Mouse (Mus musculus) urinary bladder, adult 2 months (tissue): Measurements from ENCODE around the gene Pcna. TPM values are rescaled to one million over a fixed set of nuclear protein-coding genes. Genes with fewer than 3 reads are reported as not detected.
"Not testable (repeated sequence)": the region's sequence is repeated elsewhere in the genome, so short reads cannot be mapped to it uniquely, and the experiment has no call there.

Experiments
- DNase-seq: peaks from one replicate; pipeline ENCODE4 v3.0.0; 2022; ENCODE audit warnings: low spot score
- polyA plus RNA-seq: library from polyadenylated mRNA; depleted of rRNA; stranded (reverse); fragments of >200 nt; gene quantifications from 2 replicates; pipeline ENCODE4 v1.2.3, GENCODE M21; 2012; rRNA removed

Pcna gene
- polyA plus RNA-seq, result 73.2 and 96.5 TPM in 2 replicates

DNA sequence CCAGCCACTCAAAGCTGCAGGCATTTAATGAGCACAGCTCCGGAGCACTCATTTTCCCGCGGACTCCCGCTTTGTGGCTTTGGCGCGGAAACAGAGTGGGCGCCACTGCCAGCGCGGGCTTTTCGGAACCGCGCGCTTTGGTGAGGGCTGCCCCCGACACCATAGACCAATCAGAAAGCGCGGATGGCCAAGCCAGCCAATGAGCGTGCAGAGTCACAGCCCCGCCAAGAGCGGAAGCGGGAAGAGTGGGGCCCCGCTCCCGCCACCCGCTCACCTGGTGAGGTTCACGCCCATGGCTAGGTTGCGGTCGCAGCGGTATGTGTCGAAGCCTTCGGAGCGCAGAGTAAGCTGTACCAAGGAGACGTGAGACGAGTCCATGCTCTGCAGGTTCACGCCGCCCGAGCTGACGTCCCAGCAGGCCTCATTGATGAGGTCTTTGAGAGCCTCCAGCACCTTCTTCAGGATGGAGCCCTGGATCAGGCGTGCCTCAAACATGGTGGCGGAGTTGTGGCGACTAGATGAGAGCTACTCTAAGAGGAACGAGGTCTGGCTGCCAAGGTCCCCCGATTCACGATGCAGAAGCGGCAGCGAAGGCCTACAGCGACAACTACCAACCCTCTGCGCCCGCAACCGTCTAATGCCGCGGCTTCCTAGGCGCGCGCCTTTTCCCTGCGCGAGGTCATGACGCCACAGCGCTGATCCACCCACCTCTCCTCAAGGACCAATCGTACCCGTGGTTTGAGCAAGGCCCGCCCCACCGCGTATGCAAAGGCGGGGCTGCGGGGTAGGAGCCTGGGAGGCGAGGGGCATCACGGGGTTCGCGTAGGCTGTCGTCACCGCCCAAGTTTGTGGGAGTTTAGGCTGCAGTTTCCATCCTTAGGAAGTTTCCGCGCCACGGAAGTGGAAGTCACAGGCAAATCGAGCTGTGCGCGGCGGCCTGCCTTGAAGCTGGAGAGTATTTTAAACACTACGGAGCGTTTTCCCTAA, at the start of gene Pcna:
Gene Pcna, minus strand, starts transcription at position 773 of the 987 bp plus-strand sequence.
- peak; percentile 85 for DNase-seq

GRCm38 (mm10) chr2:132301436-132301835, 48.3 kb upstream of the Pcna start:
- DNase-seq, result no peak

DNA sequence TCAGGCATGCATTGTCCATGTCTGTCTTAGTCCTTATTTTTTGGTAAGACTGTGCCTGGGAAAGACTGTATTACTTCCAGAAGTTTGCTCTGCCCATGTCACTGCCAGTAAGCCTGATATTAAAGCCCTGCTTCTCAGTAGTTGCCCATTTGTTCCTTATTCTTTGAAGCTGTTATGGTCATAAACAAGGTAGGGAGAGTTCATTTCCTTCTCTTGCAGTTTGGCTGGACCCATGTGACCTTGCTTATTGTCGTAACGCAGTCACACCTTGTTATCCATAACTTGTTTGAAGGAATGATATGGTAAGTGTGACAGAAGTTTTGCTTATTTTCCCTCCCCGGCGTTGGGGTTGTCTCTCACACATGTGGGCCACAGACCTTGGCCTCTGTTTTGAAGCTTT, 45.1 kb upstream of the Pcna start:
- DNase-seq, result no peak

GRCm38 (mm10) chr2:132293694-132294450, 40.8 kb upstream of the Pcna start:
- DNase-seq, result no peak

DNA sequence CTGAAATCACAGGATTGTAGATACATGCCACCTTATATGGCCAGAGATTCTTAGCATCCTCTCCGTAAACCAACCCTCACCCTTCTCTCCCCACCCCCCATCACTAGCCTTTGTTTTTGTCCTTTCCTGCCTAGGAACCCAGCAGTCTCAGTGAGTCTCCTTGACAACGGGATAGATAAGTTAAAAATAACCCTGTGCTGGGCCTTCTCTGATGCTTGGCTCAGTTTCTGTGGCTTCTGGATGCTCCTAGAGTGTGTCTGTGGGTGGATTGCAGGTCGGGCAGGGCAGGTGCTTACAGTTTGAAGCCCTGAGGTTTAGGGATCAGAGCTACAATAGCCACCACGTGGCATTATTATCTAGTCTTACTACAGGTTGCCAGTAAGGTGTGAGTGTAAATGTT, 39.0 kb upstream of the Pcna start:
- no peak for DNase-seq

GRCm38 (mm10) chr2:132291265-132291664, 38.2 kb upstream of the Pcna start:
- no peak for DNase-seq

GRCm38 (mm10) chr2:132290808-132291207, 37.7 kb upstream of the Pcna start:
- no peak for DNase-seq

DNA sequence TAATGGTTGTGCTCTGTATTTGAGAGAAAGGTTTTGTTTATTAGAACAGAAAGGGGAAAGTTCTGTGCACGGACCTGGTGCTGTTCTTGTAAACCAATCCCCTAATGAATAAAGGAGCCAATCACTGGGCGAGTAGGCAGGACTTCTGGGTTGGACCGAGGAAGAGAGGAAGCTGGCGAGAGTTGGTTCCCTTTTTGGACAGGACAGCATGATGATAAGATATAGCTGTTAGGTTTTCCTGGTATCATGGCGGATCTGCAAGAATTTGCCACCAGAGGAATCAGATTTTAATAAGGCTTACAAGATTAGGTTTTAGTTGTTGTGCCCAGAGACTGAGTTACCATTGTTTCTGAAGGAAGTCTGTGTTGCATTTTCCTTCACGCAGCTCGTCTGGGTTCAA, 36.1 kb upstream of the Pcna start:
- not testable (repeated sequence) for DNase-seq

DNA sequence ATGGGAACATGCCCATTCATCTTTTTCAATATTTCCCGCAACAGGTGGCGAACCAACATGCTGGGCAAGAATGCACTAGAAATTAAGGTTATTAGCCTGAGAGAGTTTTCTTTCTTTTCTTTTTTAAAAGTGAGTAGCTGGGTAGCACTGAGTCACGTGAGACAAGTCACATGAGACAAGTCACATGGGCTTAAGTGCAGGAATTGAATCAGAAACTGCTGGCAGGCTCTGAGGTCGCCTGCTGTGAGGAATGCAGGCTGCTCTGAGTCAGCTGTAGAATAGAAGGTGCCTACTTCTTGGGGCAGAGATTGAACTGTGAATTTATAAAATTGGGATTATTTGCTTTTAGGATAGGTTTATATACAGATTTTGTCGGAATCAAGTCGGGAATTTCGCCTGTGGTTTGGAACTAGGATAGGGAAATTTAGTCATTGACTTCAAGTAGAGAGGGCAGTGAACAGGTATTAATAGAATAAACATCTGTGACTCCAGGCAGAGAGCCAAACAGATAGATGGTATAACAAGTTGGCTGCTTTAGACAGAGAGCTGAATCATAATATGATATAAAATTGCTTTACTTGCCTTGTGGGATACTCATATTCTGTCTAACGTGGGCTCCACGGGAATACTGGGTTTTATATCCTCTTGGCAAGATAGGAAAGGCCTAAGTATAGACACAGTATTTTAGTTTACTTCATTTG, 33.4 kb upstream of the Pcna start:
- no peak for DNase-seq

DNA sequence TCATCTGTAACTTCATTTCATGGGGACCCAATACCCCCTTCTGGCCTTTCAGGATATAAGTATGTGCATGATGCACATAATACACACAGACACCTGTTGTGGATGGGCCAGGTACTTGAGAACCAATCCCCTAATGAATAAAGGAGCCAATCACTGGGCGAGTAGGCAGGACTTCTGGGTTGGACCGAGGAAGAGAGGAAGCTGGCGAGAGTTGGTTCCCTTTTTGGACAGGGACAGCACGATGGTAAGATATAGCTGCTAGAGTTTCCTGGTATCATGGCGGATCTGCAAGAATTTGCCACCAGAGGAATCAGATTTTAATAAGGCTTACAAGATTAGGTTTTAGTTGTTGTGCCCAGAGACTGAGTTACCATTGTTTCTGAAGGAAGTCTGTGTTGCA, 32.6 kb upstream of the Pcna start:
- not testable (repeated sequence) for DNase-seq

- DNase-seq, result no peak
Measured at GRCm38 (mm10) chr2:132284492-132285139, 31.5 kb upstream of the Pcna start.

- no peak for DNase-seq
Measured at GRCm38 (mm10) chr2:132283236-132284070, 30.3 kb upstream of the Pcna start.

DNA sequence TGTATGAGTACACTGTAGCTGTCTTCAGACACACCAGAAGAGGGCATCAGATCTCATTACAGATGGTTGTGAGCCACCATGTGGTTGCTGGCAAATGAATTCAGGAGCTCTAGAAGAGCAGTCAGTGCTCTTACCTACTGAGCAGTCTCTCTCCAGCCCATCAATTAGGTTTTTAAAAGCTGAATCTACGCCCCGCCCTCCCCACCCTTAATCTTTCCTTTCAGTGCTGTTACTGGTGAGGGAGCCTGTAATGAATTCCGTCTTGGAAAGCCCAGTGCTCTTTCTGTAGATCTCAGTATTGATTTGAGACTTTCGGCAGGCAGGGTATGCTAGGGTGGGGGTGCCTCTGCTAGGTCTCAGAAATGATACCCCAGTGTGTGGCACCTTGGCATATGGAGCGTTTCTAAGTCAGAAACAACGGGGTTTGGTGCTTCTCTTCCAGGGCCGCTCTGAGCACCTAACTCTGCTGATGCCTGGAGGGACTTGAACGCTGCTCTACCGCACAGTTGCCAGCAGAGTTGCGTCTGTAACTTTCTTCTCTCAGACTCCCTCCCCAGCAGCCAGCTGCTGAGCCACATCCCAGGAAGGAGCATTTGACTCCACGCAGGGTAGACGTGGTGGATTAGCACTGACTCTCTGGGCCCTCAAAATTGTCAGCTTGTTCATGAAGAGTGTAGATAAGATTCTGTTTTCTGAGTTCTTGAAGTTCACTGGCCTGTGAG, 29.5 kb upstream of the Pcna start:
- no peak for DNase-seq

DNA sequence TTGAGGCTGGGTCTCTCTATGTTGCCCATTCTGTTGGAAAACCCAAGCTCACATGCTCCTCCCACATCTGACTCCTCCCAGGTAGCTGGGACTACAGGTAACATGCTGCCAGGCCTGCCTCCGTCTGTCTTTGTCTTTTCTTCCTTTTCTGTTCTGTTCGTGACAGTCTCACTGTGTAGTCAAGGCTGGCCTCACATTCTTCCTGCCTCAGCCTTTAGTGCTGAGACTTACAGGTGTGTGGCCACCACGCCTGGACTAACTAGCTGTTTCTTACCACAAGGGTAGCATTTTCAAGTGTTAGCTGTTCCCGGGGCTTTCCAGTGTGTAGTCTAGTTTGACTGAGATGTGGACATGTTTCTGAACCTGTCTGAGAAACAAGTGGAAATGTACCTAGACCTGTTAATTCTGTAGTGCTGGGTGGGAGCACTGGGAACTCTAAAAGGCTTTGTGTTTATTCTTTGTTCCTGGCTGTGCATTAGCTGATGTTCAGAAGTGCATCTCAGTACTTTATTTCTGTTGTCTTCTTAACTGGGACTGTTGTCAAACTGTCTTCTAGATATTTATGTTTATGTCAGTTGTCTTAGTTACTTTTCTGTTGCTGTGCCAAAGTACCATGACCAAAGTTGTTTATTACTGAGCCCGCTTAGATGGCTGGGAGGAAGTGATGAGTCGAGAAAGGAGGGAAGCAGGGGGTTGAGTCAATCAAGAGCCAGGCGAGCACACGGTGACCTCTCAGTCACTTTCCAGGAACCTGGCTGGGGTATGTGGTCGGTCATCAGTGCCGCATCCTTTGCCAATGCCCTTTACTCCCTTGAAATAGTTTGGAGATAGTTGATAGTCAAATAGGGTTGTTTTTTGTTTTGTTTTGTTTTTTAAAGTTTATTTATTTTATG, 28.7 kb upstream of the Pcna start:
- no peak for DNase-seq

GRCm38 (mm10) chr2:132280518-132281120, 27.5 kb upstream of the Pcna start:
- no peak for DNase-seq

GRCm38 (mm10) chr2:132279978-132280377, 26.9 kb upstream of the Pcna start:
- no peak for DNase-seq

GRCm38 (mm10) chr2:132279336-132279882, 26.3 kb upstream of the Pcna start:
- no peak for DNase-seq

- DNase-seq, result no peak
Measured at GRCm38 (mm10) chr2:132278273-132278853, 25.2 kb upstream of the Pcna start.
